Mouse (Mus musculus) stomach, embryonic 14.5 days (tissue): ENCODE data around the gene Ankrd39. TPM values are rescaled to one million over a fixed set of nuclear protein-coding genes. Genes with fewer than 3 reads are reported as not detected.

Experiments
- ATAC-seq: fragments of 200-750 bp; cut with Nextera tagmentation; 2 replicates; pipeline ENCODE4 v1.8.0; 2017; ENCODE audit warnings: low read depth, moderate TSS enrichment; ENCODE audit not compliant: insufficient number of reproducible peaks, insufficient read depth, low FRiP score
- H3K27ac ChIP-seq: fragments of 300-500 bp; sonication (generic); 2 replicates; pipeline ENCODE4 v1.5.1; 2014; ENCODE audit warnings: mild to moderate bottlenecking, low read length, moderate library complexity, mixed read lengths
- H3K27me3 ChIP-seq: fragments of 300-500 bp; sonication (generic); 2 replicates; pipeline ENCODE4 v1.6.1; 2014; ENCODE audit warnings: low read length, control low read depth, mixed read lengths; ENCODE audit not compliant: control insufficient read depth, insufficient read depth
- H3K36me3 ChIP-seq: fragments of 300-500 bp; sonication (generic); 2 replicates; pipeline ENCODE4 v1.6.1; 2014; ENCODE audit warnings: mild to moderate bottlenecking, control low read depth, low read length, moderate library complexity, mixed read lengths; ENCODE audit not compliant: control insufficient read depth, insufficient read depth
- H3K4me1 ChIP-seq: fragments of 300-500 bp; sonication (generic); 2 replicates; pipeline ENCODE4 v1.6.1; 2014; ENCODE audit warnings: low read length, control low read depth, mixed read lengths; ENCODE audit not compliant: control insufficient read depth, insufficient read depth
- H3K4me2 ChIP-seq: fragments of 300-500 bp; sonication (generic); replicated peaks from 2 replicates; pipeline ENCODE4 v1.6.1; 2014; ENCODE audit warnings: low read depth, low read length, control low read depth
- H3K4me3 ChIP-seq: fragments of 300-500 bp; sonication (generic); 2 replicates; pipeline ENCODE4 v1.5.1; 2014; ENCODE audit warnings: low read depth, low read length, control low read depth
- H3K9ac ChIP-seq: fragments of 300-500 bp; sonication (generic); replicated peaks from 2 replicates; pipeline ENCODE4 v1.6.1; 2014; ENCODE audit warnings: low read depth, mild to moderate bottlenecking, control low read depth, low read length, moderate library complexity, mixed read lengths
- H3K9me3 ChIP-seq: fragments of 300-500 bp; sonication (generic); 2 replicates; pipeline ENCODE4 v1.6.1; 2016; ENCODE audit warnings: low read depth, low read length, control low read depth; ENCODE audit not compliant: control insufficient read depth
- WGBS: fragments of 180-500 bp; shearing (Covaris S2); extraction: QIAGEN DNeasy Blood & Tissue Kit; methylation state at CpG from one replicate; pipeline ENCODE4 v1.1.7; 2014; 5-methylcytosine and 5-hydroxymethylcytosine counted together
- microRNA-seq: library from miRNA; unstranded; fragments of <30 nt; microRNA quantifications from one replicate; pipeline ENCODE4, GENCODE M21; 2016
- polyA plus RNA-seq: library from polyadenylated mRNA; unstranded; fragments of >200 nt; fragmentation: Nextera tagmentation; extraction: Ambion mirVana; gene quantifications from 2 replicates; pipeline ENCODE4 v1.2.1, GENCODE M21; 2014

Ankrd39 gene
- polyA plus RNA-seq, 1 experiment from 2014 or later = 30.4 TPM

DNA sequence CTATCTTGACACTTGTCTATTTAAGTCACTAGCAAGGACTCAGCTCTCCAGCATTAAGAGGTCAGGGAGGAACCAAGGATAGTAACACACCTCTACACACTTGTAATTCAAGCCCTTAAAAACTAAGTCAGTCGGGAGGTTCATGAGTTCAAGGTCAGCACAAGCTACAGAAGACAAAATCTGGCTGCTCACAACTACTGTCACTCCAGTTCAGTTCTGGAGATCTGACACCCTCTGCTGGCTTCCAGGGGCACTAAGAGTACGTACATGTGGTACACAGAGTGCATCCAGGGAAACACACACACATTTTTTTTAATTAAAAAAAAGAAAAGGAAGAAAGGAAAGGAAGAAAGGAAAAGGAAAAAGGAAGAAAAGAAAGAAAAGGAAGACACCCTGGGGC lies 50.5 kb downstream of the Ankrd39 start:
- H3K36me3 ChIP-seq = peaks cover 3% of the 10 kb centered on the region
- ATAC-seq = no peak
- no peak overlapping the region for H3K9ac ChIP-seq
- no peaks in the 10 kb centered on the region for H3K9me3 ChIP-seq
- 53% methylated on average over 2 of the region's 2 CpGs for WGBS
- H3K4me2 ChIP-seq = no peak overlapping the region
- H3K4me3 ChIP-seq = no peak overlapping the region
- H3K4me1 ChIP-seq = peaks cover 5% of the 10 kb centered on the region; the same call in 1 of the 2 replicates
- no peaks in the 10 kb centered on the region for H3K27me3 ChIP-seq
- no peak overlapping the region for H3K27ac ChIP-seq

DNA sequence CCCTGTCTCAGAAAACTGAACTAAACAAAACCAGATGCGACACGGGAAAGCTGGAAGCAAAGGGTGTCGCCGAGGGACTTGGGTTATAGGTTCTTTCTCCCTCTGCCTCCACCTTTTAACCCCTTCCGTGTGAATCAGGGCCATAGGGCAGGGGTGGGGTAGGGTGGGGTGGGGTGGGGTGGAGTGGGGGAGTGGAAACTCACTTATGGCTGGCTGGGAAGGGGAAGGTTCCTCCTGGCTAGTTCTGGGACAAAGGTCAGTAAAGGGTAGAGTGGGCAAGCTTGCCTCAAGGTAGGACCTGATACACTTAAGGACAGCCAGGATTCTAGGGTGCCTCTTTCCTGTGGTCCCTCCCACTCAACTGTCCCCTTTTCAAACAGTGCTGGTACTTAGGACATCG lies 53.9 kb downstream of the Ankrd39 start:
- ATAC-seq = no peak
- no peak overlapping the region for H3K9ac ChIP-seq
- no peaks in the 10 kb centered on the region for H3K27me3 ChIP-seq
- no peak overlapping the region for H3K4me3 ChIP-seq
- H3K36me3 ChIP-seq = no peaks in the 10 kb centered on the region
- H3K4me2 ChIP-seq = no peak overlapping the region
- no peaks in the 10 kb centered on the region for H3K9me3 ChIP-seq
- H3K4me1 ChIP-seq = peaks cover 5% of the 10 kb centered on the region; the same call in 1 of the 2 replicates
- 74% methylated on average over 6 of the region's 6 CpGs for WGBS
- H3K27ac ChIP-seq = no peak overlapping the region

DNA sequence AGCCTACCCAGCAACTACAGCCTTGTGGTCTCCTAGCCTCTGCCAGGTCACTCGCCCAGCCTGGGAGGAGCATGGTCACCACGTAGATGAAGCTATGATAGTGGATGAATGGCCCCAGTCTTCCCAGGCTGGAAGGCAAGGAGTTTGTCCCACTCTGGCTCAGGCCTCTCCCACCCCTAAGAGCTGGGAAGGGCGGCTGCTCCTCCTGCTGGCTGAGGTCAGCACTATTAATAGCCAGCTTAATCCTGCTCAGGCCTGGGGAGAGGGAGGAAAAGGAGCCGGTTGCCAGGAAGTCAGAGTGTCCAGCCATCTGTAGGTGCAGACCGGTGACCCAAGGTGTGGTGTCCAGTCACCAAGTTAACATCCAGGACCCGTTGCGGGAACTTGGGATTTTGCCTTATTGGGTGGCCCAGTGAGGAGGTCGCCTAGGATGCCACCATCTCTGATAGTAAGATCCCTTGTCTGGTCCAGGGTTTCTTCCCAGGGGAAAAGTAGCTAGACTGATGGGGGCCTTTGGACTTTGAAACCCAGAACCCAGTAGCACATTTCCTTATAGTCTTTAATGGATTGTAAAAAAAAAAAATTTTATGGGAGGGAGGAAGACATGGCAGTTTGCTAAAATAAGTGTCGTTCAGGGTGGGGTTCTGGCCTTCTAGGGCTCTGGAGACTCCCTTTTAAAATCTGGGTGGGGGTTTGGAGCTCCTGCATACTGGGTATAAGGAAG lies 54.7 kb downstream of the Ankrd39 start:
- peak; percentile 85; the same call in 1 of the 2 replicates for ATAC-seq
- H3K9me3 ChIP-seq = no peaks in the 10 kb centered on the region
- H3K4me1 ChIP-seq = peaks cover 5% of the 10 kb centered on the region; the same call in 1 of the 2 replicates
- WGBS = 45% methylated on average over 9 of the region's 9 CpGs
- no peak overlapping the region for H3K4me2 ChIP-seq
- H3K36me3 ChIP-seq = no peaks in the 10 kb centered on the region
- H3K27me3 ChIP-seq = no peaks in the 10 kb centered on the region
- no peak overlapping the region for H3K4me3 ChIP-seq
- no peak overlapping the region for H3K9ac ChIP-seq
- no peak overlapping the region for H3K27ac ChIP-seq

DNA sequence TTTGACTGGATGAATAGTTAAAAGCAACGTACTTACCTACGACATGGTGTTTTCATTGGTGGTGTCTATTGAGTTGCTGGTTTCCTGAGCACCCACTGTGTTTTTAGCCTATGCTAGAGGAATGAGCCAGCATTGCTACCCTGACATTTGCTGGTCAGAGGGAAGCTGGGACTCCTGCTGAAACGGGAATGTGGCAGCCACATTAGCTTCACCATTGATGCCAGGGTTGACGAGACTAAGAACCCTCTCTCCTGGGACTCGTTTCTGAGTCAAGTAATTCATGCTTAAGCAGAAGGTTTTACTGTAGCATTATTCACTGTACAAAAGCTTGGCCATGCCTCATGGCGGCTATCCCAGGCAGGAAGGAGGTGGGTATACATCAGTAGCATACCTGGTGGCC lies 57.6 kb downstream of the Ankrd39 start:
- Histone ChIP-seq H3K4me3 (no peak overlapping the region), H3K9me3 (no peaks in the 10 kb centered on the region), H3K27ac (no peak overlapping the region), H3K9ac (no peak overlapping the region), H3K4me2 (no peak overlapping the region), H3K4me1 (peaks cover 5% of the 10 kb centered on the region; the same call in 1 of the 2 replicates), H3K36me3 (no peaks in the 10 kb centered on the region), H3K27me3 (no peaks in the 10 kb centered on the region)
- ATAC-seq = no peak
- 83% methylated on average over 6 of the region's 6 CpGs for WGBS

Small RNAs within 50 kb of the gene (microRNA-seq; reads per million reads assigned to microRNA genes)
- not detected for gene Gm47280

Other genes starting within 250 kb of the Ankrd39 start
- gene Arid5a, start 239.7 kb downstream of the Ankrd39 start, polyA plus RNA-seq = 2.7 and 2.9 TPM in 2 replicates
- 44.7 and 45.1 TPM in 2 replicates for gene Kansl3, start 178.3 kb downstream of the Ankrd39 start, polyA plus RNA-seq
- 0.61 and 0.77 TPM in 2 replicates for gene Fer1l5, start 175.2 kb downstream of the Ankrd39 start, polyA plus RNA-seq
- gene Lman2l, start 102.2 kb downstream of the Ankrd39 start, polyA plus RNA-seq = 31.9 and 35.0 TPM in 2 replicates
- 14.1 and 14.4 TPM in 2 replicates for gene Cnnm4, start 75.8 kb downstream of the Ankrd39 start, polyA plus RNA-seq
- 6.2 and 8.4 TPM in 2 replicates for gene Cnnm3, start 35.6 kb downstream of the Ankrd39 start, polyA plus RNA-seq
- 16.8 and 19.4 TPM in 2 replicates for gene Ankrd23, start 10.6 kb downstream of the Ankrd39 start, polyA plus RNA-seq
- gene Gm42417, start 8.0 kb downstream of the Ankrd39 start, polyA plus RNA-seq = 0.39 TPM in 1 of 2 replicates, not detected in the other
- 4.2 and 4.3 TPM in 2 replicates for gene Sema4c, start 10.9 kb upstream of the Ankrd39 start, polyA plus RNA-seq
- gene Fam178b, start 135.7 kb upstream of the Ankrd39 start, polyA plus RNA-seq = 0.74 and 1.1 TPM in 2 replicates
- gene Cox5b, start 144.0 kb upstream of the Ankrd39 start, polyA plus RNA-seq = 613 and 651 TPM in 2 replicates
- not detected in 2 replicates for gene 4933424G06Rik, start 162.7 kb upstream of the Ankrd39 start, polyA plus RNA-seq
- gene Actr1b, start 167.0 kb upstream of the Ankrd39 start, polyA plus RNA-seq = 86.9 and 91.3 TPM in 2 replicates
- gene Zap70, start 214.4 kb upstream of the Ankrd39 start, polyA plus RNA-seq = 0.29 and 0.78 TPM in 2 replicates